Mouse (Mus musculus): Measurements from ENCODE around the gene Mboat7. TPM values are rescaled to one million over a fixed set of nuclear protein-coding genes. Genes with fewer than 3 reads are reported as not detected.

The Mboat7 gene
- polyA plus RNA-seq, 1 experiment = 59.6 TPM

- TF ChIP-seq POLR2A (IDR thresholded peaks at IDR 0.05; ENCODE audit: low read depth, low read length) = no peak
- TF ChIP-seq CTCF (IDR thresholded peaks at IDR 0.05; ENCODE audit: extremely low read depth, insufficient read length, insufficient replicate concordance, low read depth, low read length) = no peak
- Histone ChIP-seq H3K4me3 (ENCODE audit: low read depth, low read length) (no peak overlapping the region), H3K4me1 (ENCODE audit: control insufficient read depth, insufficient read depth, insufficient read length, low read length) (peaks cover under 1% of the 10 kb centered on the region; the same call in 1 of the 2 replicates), H3K27me3 (ENCODE audit: control insufficient read depth, insufficient read depth, low read length) (no peaks in the 10 kb centered on the region), H3K27ac (ENCODE audit: insufficient read depth, low read depth, low read length) (no peak overlapping the region), H3K36me3 (ENCODE audit: control insufficient read depth, insufficient read depth, low read length) (peaks cover 93% of the 10 kb centered on the region)
- 94% methylated on average over 14 of the region's 14 CpGs for WGBS
These were observed 34.7 kb downstream of the Mboat7 start for GRCm38 (mm10) chr7:3658578-3658977.

- Histone ChIP-seq H3K4me1 (ENCODE audit: control insufficient read depth, insufficient read depth, insufficient read length, low read length) (no peaks in the 10 kb centered on the region), H3K4me3 (ENCODE audit: low read depth, low read length) (no peak overlapping the region), H3K27me3 (ENCODE audit: control insufficient read depth, insufficient read depth, low read length) (no peaks in the 10 kb centered on the region), H3K36me3 (ENCODE audit: control insufficient read depth, insufficient read depth, low read length) (peaks cover 94% of the 10 kb centered on the region), H3K27ac (ENCODE audit: insufficient read depth, low read depth, low read length) (no peak overlapping the region)
- TF ChIP-seq POLR2A (IDR thresholded peaks at IDR 0.05; ENCODE audit: low read depth, low read length) = no peak
- TF ChIP-seq CTCF (IDR thresholded peaks at IDR 0.05; ENCODE audit: extremely low read depth, insufficient read length, insufficient replicate concordance, low read depth, low read length) = no peak
- 88% methylated on average over 4 of the region's 4 CpGs for WGBS
These were observed 36.4 kb downstream of the Mboat7 start for GRCm38 (mm10) chr7:3656966-3657365.

GRCm38 (mm10) chr7:3646641-3647040, 46.7 kb downstream of the Mboat7 start:
- H3K36me3 ChIP-seq (ENCODE audit: control insufficient read depth, insufficient read depth, low read length) = peaks cover 11% of the 10 kb centered on the region
- H3K4me1 ChIP-seq (ENCODE audit: control insufficient read depth, insufficient read depth, insufficient read length, low read length) = peaks cover 10% of the 10 kb centered on the region; the same call in 1 of the 2 replicates
- no peak for TF ChIP-seq CTCF (IDR thresholded peaks at IDR 0.05; ENCODE audit: extremely low read depth, insufficient read length, insufficient replicate concordance, low read depth, low read length)
- no peak for TF ChIP-seq POLR2A (IDR thresholded peaks at IDR 0.05; ENCODE audit: low read depth, low read length)
- H3K27ac ChIP-seq (ENCODE audit: insufficient read depth, low read depth, low read length) = no peak overlapping the region
- WGBS = 22% methylated on average over 4 of the region's 4 CpGs
- no peaks in the 10 kb centered on the region for H3K27me3 ChIP-seq (ENCODE audit: control insufficient read depth, insufficient read depth, low read length)
- H3K4me3 ChIP-seq (ENCODE audit: low read depth, low read length) = peak overlapping the region; percentile 96

GRCm38 (mm10) chr7:3646188-3646587, 47.1 kb downstream of the Mboat7 start:
- 2% methylated on average over 9 of the region's 9 CpGs for WGBS
- Histone ChIP-seq H3K36me3 (ENCODE audit: control insufficient read depth, insufficient read depth, low read length) (peaks cover 9% of the 10 kb centered on the region), H3K4me3 (ENCODE audit: low read depth, low read length) (peak overlapping the region; percentile 96), H3K27ac (ENCODE audit: insufficient read depth, low read depth, low read length) (peak overlapping the region; percentile 91; the same call in 1 of the 2 replicates), H3K27me3 (ENCODE audit: control insufficient read depth, insufficient read depth, low read length) (no peaks in the 10 kb centered on the region), H3K4me1 (ENCODE audit: control insufficient read depth, insufficient read depth, insufficient read length, low read length) (peaks cover 10% of the 10 kb centered on the region; the same call in 1 of the 2 replicates)
- TF ChIP-seq POLR2A (IDR thresholded peaks at IDR 0.05; ENCODE audit: low read depth, low read length) (no peak), CTCF (IDR thresholded peaks at IDR 0.05; ENCODE audit: extremely low read depth, insufficient read length, insufficient replicate concordance, low read depth, low read length) (no peak)

- peaks cover 9% of the 10 kb centered on the region; the same call in 1 of the 2 replicates for H3K36me3 ChIP-seq (ENCODE audit: control insufficient read depth, insufficient read depth, low read length)
- peak overlapping the region; percentile 96 for H3K4me3 ChIP-seq (ENCODE audit: low read depth, low read length)
- H3K4me1 ChIP-seq (ENCODE audit: control insufficient read depth, insufficient read depth, insufficient read length, low read length) = peaks cover 10% of the 10 kb centered on the region; the same call in 1 of the 2 replicates
- TF ChIP-seq CTCF (IDR thresholded peaks at IDR 0.05; ENCODE audit: extremely low read depth, insufficient read length, insufficient replicate concordance, low read depth, low read length) (no peak), POLR2A (IDR thresholded peaks at IDR 0.05; ENCODE audit: low read depth, low read length) (no peak)
- peak overlapping the region; percentile 91 for H3K27ac ChIP-seq (ENCODE audit: insufficient read depth, low read depth, low read length)
- no peaks in the 10 kb centered on the region for H3K27me3 ChIP-seq (ENCODE audit: control insufficient read depth, insufficient read depth, low read length)
- WGBS = under 1% methylated on average over 56 of the region's 58 CpGs
These were observed 47.8 kb downstream of the Mboat7 start for GRCm38 (mm10) chr7:3645488-3646025.

GRCm38 (mm10) chr7:3644672-3645487, 48.4 kb downstream of the Mboat7 start, which contains the start of gene Cnot3:
Gene Cnot3, plus strand, starts transcription at chr7:3645268.
- under 1% methylated on average over 58 of the region's 58 CpGs for WGBS
- Histone ChIP-seq H3K27me3 (ENCODE audit: control insufficient read depth, insufficient read depth, low read length) (no peaks in the 10 kb centered on the region), H3K4me3 (ENCODE audit: low read depth, low read length) (peak within 1 kb of the TSS; percentile 96), H3K36me3 (ENCODE audit: control insufficient read depth, insufficient read depth, low read length) (peaks cover 14% of the 10 kb centered on the region), H3K4me1 (ENCODE audit: control insufficient read depth, insufficient read depth, insufficient read length, low read length) (peaks cover 10% of the 10 kb centered on the region; the same call in 1 of the 2 replicates), H3K27ac (ENCODE audit: insufficient read depth, low read depth, low read length) (peak within 1 kb of the TSS; percentile 91)
- no peak for TF ChIP-seq POLR2A (IDR thresholded peaks at IDR 0.05; ENCODE audit: low read depth, low read length)
- TF ChIP-seq CTCF (IDR thresholded peaks at IDR 0.05; ENCODE audit: extremely low read depth, insufficient read length, insufficient replicate concordance, low read depth, low read length) = no peak

GRCm38 (mm10) chr7:3644348-3644671, 49.0 kb downstream of the Mboat7 start:
- Histone ChIP-seq H3K27me3 (ENCODE audit: control insufficient read depth, insufficient read depth, low read length) (no peaks in the 10 kb centered on the region), H3K36me3 (ENCODE audit: control insufficient read depth, insufficient read depth, low read length) (peaks cover 19% of the 10 kb centered on the region), H3K27ac (ENCODE audit: insufficient read depth, low read depth, low read length) (no peak overlapping the region), H3K4me1 (ENCODE audit: control insufficient read depth, insufficient read depth, insufficient read length, low read length) (peaks cover 10% of the 10 kb centered on the region; the same call in 1 of the 2 replicates), H3K4me3 (ENCODE audit: low read depth, low read length) (peak overlapping the region; percentile 7)
- WGBS = 0% methylated on average over 11 of the region's 11 CpGs
- TF ChIP-seq CTCF (IDR thresholded peaks at IDR 0.05; ENCODE audit: extremely low read depth, insufficient read length, insufficient replicate concordance, low read depth, low read length) = no peak
- no peak for TF ChIP-seq POLR2A (IDR thresholded peaks at IDR 0.05; ENCODE audit: low read depth, low read length)

Measured in small intestine, adult 2 months (tissue).